Mouse (Mus musculus): ENCODE data around the gene Ralgapa2.

The Ralgapa2 gene

GRCm38 (mm10) chr2:146359676-146360075, 152.5 kb downstream of the Ralgapa2 start:
- no peak for DNase-seq (ENCODE audit: low spot score in 2 of 2)

GRCm38 (mm10) chr2:146356524-146356923, 155.6 kb downstream of the Ralgapa2 start:
- no peak for DNase-seq (ENCODE audit: low spot score in 2 of 2)

- no peak for DNase-seq (ENCODE audit: low spot score in 2 of 2)
Observed at GRCm38 (mm10) chr2:146350230-146350629, 161.9 kb downstream of the Ralgapa2 start.

DNA sequence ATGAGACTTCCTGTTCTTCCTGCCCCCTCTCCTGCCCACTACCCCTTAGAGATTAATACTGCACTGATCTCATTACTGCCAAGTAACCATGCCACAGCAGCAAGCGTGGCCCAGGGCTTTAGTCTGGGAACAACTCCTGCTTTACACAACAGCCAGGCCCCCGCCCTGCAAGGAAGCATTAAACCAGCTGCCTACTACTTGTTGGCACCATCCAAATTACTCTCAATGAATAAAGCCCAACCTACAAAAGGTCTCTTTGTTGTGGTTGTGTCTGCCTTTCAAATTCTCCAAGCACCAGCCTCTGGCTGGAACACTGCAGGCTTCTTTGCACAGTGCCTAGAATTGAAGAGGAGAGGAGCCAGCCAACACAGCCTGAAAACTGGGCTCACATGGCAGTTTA, 164.2 kb downstream of the Ralgapa2 start:
- DNase-seq (ENCODE audit: low spot score in 2 of 2), result no peak

GRCm38 (mm10) chr2:146340090-146340489, 172.1 kb downstream of the Ralgapa2 start:
- DNase-seq (ENCODE audit: low spot score in 2 of 2), result no peak

DNA sequence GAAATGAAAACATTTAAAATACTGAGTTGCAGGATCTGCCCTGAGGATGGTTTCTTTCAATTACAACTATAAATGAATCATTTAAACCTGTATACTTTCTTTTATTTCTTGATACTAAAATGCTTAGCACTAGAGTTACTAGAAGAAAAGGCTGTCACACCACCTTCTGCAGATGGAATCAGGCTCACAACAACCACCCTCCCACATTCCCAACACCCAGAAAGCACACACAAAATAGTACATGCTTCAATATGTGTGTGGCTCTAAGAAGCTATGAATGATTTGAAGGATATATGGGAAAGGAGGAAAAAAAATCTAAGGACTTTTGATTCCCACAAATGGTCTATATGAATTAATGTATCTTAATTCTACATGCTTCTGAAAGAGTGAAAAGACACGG, 174.6 kb downstream of the Ralgapa2 start:
- DNase-seq (ENCODE audit: low spot score in 2 of 2), result no peak

GRCm38 (mm10) chr2:146331894-146332476, 180.2 kb downstream of the Ralgapa2 start:
- DNase-seq (ENCODE audit: low spot score in 2 of 2), result no peak

DNA sequence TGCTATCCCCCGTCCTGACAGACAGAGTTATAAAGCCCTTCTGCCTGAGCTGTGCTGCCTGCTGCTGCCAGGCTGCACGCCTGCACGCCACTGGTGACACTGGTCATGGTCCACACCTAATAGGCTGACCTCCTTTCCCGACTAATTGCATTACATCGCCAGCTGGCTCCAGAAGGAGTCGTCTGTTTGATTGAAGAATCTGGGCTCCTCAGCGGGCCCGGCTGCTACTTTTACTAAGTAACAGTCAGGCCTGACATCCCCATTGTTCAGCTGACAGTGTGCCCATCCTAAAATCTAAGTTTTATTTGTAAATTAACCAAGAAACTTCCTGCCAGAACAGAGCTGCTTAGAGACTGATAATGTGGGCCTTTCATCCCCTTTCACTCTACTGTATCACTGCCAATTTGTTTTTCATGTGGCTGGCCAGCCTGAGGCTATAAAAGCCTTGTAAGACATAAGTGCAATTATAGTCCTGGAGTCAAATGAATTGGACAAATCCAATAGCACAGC, 181.3 kb downstream of the Ralgapa2 start:
- no peak for DNase-seq (ENCODE audit: low spot score in 2 of 2)

- no peak for DNase-seq (ENCODE audit: low spot score in 2 of 2)
Observed at GRCm38 (mm10) chr2:146330101-146330500, 182.0 kb downstream of the Ralgapa2 start.

DNA sequence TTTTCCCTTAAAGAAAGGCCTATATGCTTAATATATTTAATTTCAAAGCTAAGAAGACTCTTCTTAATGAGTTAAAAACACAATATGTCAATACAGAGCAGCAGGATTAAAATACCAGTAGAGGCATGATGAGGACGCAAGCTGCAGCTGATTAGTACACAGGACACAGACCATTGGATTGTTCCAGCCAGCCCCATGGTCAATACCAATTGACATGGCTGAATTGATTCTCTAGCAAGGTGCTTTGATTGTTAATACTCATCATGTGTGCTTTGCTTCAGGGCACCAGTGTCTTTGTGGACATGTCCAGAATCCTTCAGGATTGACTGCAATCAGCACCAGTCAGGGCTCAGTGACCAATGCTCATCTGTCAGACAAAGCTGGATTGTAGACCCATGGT, 185.5 kb downstream of the Ralgapa2 start:
- no peak for DNase-seq (ENCODE audit: low spot score in 2 of 2)

DNA sequence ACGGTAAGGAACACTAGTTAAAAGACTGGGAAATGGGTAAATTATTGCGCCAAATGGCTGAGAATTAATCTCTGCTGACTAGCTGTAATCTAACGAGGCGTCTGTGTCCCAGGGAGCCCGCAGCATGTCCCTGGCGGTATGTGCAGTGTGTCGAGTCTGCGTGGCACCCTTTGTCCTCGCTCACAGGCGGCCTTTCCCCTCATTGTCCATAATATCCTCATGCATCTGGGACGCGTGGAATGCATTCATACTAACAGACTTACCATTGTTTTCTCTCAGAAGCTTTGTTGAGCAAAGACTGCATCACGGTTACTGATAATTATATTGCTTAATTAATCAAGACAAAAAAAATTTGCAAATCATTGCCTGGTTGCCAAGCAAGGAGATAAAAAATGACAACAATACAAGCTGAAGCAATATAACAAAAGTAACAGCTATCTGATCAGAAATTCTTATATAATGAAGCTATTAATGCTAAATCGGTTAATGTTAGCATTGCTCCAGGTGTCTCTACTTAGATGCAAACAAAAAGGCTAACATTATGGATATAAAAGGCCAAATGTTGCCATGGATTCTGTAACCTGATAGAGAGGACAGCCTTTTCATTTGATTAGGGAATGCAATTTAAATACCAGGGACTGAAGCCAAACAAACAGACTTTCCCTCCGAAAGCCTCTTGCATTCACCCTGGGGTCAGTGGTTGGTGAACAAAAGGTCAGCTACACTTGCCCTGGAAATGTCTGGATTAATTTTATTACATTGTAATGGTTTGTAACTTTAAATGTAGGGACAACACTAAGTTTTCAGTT, 187.0 kb downstream of the Ralgapa2 start:
- DNase-seq (ENCODE audit: low spot score in 2 of 2), result no peak

GRCm38 (mm10) chr2:146324140-146324906, 187.8 kb downstream of the Ralgapa2 start:
- no peak for DNase-seq (ENCODE audit: low spot score in 2 of 2)

- no peak for DNase-seq (ENCODE audit: low spot score in 2 of 2)
Observed at GRCm38 (mm10) chr2:146323528-146323927, 188.6 kb downstream of the Ralgapa2 start.

GRCm38 (mm10) chr2:146322770-146323169, 189.4 kb downstream of the Ralgapa2 start:
- DNase-seq (ENCODE audit: low spot score in 2 of 2), result no peak

DNA sequence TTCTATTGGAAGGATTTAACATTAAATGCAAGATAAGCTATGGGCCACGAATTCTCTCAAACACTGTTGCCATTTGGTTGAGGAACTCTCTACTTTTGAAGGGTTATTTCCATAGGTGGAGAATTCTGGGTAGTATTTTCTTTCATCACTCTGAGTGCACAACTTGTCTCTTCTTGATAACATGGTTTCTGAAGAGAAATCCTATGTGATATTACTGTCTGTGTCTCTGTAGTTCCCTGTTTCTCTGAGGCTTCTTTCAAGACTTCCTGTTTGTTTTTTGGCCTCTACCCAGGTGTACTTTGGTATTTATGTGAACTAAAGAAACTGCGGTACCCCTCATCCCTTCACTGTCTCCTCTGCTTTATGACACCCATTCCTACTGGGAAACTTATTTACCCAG, 190.1 kb downstream of the Ralgapa2 start:
- DNase-seq (ENCODE audit: low spot score in 2 of 2), result no peak

GRCm38 (mm10) chr2:146320666-146321065, 191.5 kb downstream of the Ralgapa2 start:
- no peak for DNase-seq (ENCODE audit: low spot score in 2 of 2)

GRCm38 (mm10) chr2:146314751-146315150, 197.4 kb downstream of the Ralgapa2 start:
- no peak for DNase-seq (ENCODE audit: low spot score in 2 of 2)

DNA sequence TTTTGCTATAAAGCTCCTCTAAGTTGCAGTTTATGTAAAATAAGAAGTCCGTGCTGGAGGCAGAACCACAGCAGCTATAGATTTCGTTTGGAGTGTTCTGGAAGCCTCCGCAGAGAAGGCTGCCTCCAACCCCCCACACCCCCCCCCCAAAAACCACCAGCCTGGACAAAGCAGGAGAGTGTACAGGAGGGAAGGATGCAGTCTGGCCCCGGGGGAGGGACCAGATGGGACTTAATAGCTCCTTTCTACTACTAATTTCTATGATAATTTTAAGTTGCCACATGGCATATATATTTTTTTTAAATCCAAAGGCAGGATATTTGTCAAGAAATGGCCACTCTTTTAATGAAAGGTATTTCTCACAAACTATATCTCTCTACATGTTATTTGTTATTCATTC, 198.3 kb downstream of the Ralgapa2 start:
- no peak for DNase-seq (ENCODE audit: low spot score in 2 of 2)

GRCm38 (mm10) chr2:146310760-146311159, 201.4 kb downstream of the Ralgapa2 start:
- no peak for DNase-seq (ENCODE audit: low spot score in 2 of 2)

DNA sequence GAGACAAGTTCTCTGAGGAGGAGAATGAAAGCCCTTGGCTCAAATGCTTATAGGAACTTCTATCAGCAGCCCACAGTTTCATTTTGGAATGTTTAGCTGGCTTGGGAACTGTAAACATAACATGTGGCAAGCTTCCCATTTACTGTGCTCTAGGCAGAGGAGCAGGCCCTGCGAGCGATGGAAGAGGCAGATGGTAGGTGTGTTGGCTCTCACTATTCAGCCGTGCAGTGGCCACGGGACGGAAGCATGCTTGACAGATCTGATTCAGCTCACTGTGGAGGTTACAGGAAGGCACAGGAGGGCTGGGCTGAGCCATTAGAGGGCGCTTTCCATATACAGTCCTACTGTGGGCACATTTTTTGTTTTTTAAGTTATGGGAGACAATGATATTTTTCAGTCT, 201.9 kb downstream of the Ralgapa2 start:
- no peak for DNase-seq (ENCODE audit: low spot score in 2 of 2)

DNA sequence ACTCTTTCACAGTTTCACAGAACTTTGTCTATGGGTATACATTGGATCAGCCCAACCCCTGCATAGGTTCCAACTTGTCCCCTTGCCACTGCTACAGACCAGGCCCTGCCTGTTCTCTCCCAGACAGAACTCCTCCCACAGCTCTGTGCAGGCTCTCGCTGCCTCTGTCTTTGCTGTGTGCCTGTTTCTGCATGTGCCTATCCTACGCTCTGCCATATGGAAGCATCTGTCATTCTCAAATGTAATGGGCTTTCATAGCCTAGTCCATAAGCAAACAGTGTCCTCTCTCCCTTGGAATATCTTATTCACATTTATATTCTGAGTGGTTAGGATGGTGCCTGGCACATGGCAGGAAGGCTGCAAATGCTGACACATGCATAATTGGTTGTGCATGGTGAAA, 202.7 kb downstream of the Ralgapa2 start:
- DNase-seq (ENCODE audit: low spot score in 2 of 2), result no peak

DNA sequence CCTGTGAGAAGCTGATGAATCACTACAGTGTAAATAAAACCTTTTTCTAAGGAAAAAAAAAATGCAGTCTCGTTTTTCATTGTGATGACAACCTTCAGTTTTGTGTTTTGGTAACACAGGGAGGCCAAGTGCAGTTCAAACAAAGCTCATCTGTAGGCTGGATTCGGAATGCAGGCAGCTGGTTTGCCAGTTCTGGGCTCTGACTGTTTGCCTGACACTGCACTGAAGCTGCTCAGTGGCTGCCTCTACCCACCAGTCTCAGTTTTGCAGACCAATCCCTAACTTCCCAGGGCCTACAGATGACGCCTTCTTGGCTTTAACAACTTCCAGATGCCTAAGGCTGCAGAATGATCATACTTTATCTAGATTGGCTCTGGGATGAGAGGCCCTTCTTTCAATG, 205.1 kb downstream of the Ralgapa2 start:
- DNase-seq (ENCODE audit: low spot score in 2 of 2), result no peak
